Mouse (Mus musculus) bone marrow macrophage, adult 2 months (primary cell): ENCODE measurements around the gene Clrn3. TPM values are rescaled to one million over a fixed set of nuclear protein-coding genes. Genes with fewer than 3 reads are reported as not detected.

Source experiments
- H3K27ac ChIP-seq: 2 replicates; pipeline ENCODE4 v1.5.1; 2012; ENCODE audit warnings: low read depth, low read length; ENCODE audit not compliant: insufficient read depth
- H3K4me1 ChIP-seq: 2 replicates; pipeline ENCODE4 v1.6.1; 2012; ENCODE audit warnings: low read length; ENCODE audit not compliant: control insufficient read depth, insufficient read depth
- H3K4me3 ChIP-seq: 2 replicates; pipeline ENCODE4 v1.5.1; 2012; ENCODE audit warnings: mild to moderate bottlenecking, low read length, moderate library complexity; ENCODE audit not compliant: insufficient read depth
- CTCF ChIP-seq: IDR thresholded peaks from 2 replicates; pipeline ENCODE4 v1.5.1; 2012; ENCODE audit warnings: low read depth, mild to moderate bottlenecking, low read length, moderate library complexity
- POLR2A ChIP-seq: IDR thresholded peaks from 2 replicates; pipeline ENCODE4 v1.6.1; 2012; ENCODE audit warnings: mild to moderate bottlenecking, low read depth, low read length, borderline replicate concordance
- polyA plus RNA-seq: library from polyadenylated mRNA; stranded (reverse); fragments of >200 nt; gene quantifications from 2 replicates; pipeline ENCODE4 v1.2.4, GENCODE M21; 2012; ENCODE audit not compliant: missing spikeins, insufficient read depth, insufficient read length

Clrn3 gene
- polyA plus RNA-seq, 1 experiment, result not detected

DNA sequence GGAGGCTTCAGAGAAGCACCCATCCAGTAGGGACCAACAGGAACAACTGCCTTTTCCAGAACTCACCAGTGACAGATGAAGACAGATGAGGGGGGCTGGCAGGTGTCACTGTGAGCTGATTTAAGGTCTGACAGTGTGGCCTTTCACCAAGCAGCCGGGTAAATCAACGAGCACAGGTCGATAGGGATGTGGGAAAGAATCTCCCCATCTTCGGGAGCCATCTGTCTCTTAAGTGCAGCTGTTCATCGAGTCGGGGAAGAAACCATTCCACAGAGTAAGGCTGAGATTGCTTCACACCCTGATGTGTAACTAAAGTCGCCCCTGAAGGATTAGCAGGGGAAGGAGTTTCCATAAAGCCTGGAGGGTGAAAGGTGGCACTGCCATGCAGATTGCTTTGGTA lies 47.3 kb downstream of the Clrn3 start:
- no peaks in the 10 kb centered on the region for H3K4me1 ChIP-seq
- H3K27ac ChIP-seq, result no peak overlapping the region
- no peak for TF ChIP-seq POLR2A
- no peak for TF ChIP-seq CTCF
- H3K4me3 ChIP-seq, result no peak overlapping the region

- no peak for TF ChIP-seq CTCF
- no peak for TF ChIP-seq POLR2A
- H3K4me3 ChIP-seq, result no peak overlapping the region
- H3K27ac ChIP-seq, result no peak overlapping the region
- H3K4me1 ChIP-seq, result no peaks in the 10 kb centered on the region
These were observed 48.5 kb downstream of the Clrn3 start for GRCm38 (mm10) chr7:135479912-135480311.

DNA sequence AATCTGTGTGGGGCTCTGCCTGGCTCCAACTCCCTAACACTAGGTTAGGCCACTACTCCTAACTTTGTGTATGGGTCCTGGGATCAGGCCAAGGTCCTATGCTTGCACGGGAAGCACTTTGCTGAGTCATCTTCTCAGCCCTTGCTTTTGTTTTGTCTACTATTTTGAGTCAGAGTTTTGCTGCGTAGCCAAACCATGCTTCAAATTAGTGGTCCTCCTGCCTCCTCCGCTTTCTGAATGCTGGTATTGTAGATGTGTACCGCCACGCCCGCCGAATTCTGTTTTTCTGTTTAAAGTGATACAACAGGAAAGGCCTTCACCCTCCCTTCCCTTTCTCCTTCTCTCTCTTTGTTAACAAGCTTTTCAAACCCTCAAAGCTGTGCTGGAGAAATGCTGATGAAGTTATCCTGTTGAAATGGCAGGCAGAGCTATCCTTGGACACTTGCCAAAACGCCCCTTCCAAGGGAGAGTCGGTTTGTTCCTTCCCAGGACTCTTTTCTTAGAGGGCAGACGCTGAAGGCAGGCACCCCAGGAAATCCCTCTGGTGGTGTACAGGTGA lies 49.1 kb downstream of the Clrn3 start:
- H3K4me3 ChIP-seq, result no peak overlapping the region
- no peaks in the 10 kb centered on the region for H3K4me1 ChIP-seq
- TF ChIP-seq POLR2A (no peak), CTCF (no peak)
- no peak overlapping the region for H3K27ac ChIP-seq

DNA sequence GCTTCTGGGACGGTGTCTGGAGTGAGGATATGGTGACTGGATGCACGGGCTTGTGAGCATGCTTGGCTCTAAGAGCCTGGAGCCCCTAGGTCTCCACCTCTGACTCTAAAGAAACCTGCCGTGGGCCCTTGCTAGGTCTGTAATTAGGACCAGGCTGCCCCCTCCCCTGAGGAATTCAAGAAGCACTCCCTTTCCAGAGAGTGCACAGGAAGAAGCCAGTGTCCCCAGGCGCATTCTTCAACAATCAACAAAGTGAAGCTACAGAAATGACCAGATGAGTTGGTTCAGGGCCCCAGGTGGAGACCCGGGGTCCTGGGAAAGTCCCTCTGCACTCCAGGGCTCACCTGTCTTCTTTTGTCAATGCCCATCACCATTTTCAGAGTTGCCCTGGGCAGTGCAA lies 51.2 kb downstream of the Clrn3 start:
- Histone ChIP-seq H3K4me3 (no peak overlapping the region), H3K4me1 (no peaks in the 10 kb centered on the region), H3K27ac (no peak overlapping the region)
- no peak for TF ChIP-seq CTCF
- TF ChIP-seq POLR2A, result no peak

GRCm38 (mm10) chr7:135475981-135476380 lies 52.5 kb downstream of the Clrn3 start:
- TF ChIP-seq POLR2A, result no peak
- no peak for TF ChIP-seq CTCF
- Histone ChIP-seq H3K4me3 (no peak overlapping the region), H3K27ac (no peak overlapping the region), H3K4me1 (no peaks in the 10 kb centered on the region)

DNA sequence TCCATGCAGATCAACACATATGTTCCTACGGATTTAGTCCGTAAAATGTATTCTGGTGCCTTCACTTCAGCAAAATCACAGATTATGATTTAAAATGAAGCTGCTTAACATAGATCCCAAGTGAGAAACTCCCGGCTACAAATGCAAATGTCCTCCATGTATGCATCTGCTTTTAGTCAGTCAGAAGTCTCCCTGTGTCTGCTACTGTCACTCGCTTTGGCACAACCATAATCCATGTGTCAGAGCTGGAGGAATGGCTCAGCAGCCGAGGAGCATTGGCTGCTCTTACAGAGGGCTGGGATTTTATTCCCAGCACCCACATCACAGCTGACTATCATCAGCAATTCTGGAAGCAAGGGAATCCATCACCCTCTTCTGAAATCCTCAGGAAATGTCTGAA lies 58.1 kb downstream of the Clrn3 start:
- TF ChIP-seq CTCF (no peak), POLR2A (no peak)
- Histone ChIP-seq H3K4me3 (no peak overlapping the region), H3K4me1 (no peaks in the 10 kb centered on the region), H3K27ac (no peak overlapping the region)

DNA sequence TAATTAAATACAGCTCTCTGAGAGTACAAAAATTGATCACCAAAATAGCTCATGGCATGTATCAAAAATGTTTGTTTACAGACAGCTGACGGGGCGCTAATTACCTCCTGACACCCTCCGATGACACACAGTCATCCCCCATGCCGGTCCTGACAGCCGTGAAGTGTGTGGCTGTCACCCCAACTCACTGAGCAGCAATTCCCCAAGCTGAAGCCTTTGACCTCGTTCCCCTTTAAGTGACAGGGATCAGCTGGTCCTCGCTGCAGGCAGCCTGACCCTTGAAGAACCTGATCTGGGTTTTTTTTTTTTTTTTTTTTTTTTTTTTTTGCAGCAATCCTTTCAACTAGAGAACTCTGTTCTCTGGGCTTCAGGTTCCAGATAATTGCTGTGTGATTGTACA lies 59.8 kb downstream of the Clrn3 start:
- Histone ChIP-seq H3K27ac (no peak overlapping the region), H3K4me1 (no peaks in the 10 kb centered on the region), H3K4me3 (no peak overlapping the region)
- TF ChIP-seq CTCF (no peak), POLR2A (no peak)

DNA sequence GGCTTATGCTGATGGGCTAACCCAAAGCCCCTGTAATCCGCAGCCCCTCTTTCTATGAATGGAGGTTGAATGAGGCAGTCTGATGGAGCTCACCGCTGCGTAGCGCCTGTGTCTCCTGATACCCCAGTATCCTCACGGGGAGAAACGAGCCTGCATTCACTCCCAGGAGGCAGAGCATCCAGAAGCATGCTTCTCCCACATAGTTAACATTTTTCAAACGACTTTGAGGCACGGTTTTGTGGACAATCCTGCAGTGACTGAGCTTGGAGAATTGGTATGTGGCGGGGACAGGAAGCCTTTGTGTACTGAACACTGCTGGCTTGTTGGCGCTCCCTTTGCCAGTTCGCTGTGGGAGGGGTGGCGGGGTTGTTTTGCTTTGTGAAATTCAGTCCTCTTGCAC lies 63.2 kb downstream of the Clrn3 start:
- H3K4me1 ChIP-seq, result no peaks in the 10 kb centered on the region
- H3K27ac ChIP-seq, result no peak overlapping the region
- no peak overlapping the region for H3K4me3 ChIP-seq
- TF ChIP-seq CTCF (no peak), POLR2A (no peak)

DNA sequence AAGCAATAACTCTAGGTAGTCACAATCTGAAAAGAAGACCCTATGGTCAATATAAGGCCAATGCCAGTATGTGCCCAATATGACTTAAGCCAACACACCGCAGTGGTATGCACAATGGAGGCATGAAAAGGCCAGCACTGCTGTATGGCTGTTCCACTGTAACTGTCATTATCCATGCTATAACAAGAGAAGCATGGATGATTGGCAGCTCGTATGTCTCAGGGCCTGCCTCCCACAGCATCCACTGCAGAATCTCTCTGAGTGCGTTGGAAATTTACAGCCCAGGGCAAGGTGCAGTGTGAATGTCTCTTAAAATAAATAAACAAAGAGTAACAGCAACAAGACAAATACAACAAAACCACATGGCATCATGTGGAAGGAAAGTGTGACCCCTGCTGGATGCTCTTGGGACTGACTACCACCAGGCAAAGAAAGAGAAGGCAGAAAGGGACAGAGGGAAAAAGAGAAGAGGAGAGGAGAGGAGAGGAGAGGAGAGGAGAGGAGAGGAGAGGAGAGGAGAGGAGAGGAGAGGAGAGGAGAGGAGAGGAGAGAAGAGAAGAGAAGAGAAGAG lies 63.7 kb downstream of the Clrn3 start:
- no peaks in the 10 kb centered on the region for H3K4me1 ChIP-seq
- TF ChIP-seq CTCF, result no peak
- no peak for TF ChIP-seq POLR2A
- H3K27ac ChIP-seq, result no peak overlapping the region
- no peak overlapping the region for H3K4me3 ChIP-seq

Other genes with a start within 250 kb of the Clrn3 start
- not detected in 2 replicates for gene Foxi2, start 118.3 kb downstream of the Clrn3 start, polyA plus RNA-seq
- 43.2 and 45.3 TPM in 2 replicates for gene Ptpre, start 8.8 kb upstream of the Clrn3 start, polyA plus RNA-seq
- 92.5 and 110 TPM in 2 replicates for gene Mki67, start 187.7 kb upstream of the Clrn3 start, polyA plus RNA-seq